Mouse (Mus musculus) stomach, embryonic 14.5 days (tissue): ENCODE results near the gene Iqsec1. TPM values are rescaled to one million over a fixed set of nuclear protein-coding genes. Genes with fewer than 3 reads are reported as not detected.
A peak's percentile ranks its signal among the peaks of the same experiment; 100 is the strongest.

Source experiments
- ATAC-seq: fragments of 200-750 bp; cut with Nextera tagmentation; 2 replicates; pipeline ENCODE4 v1.8.0; 2017; ENCODE audit warnings: low read depth, moderate TSS enrichment; ENCODE audit not compliant: insufficient number of reproducible peaks, insufficient read depth, low FRiP score
- H3K27ac ChIP-seq: fragments of 300-500 bp; sonication (generic); 2 replicates; pipeline ENCODE4 v1.5.1; 2014; ENCODE audit warnings: mild to moderate bottlenecking, low read length, moderate library complexity, mixed read lengths
- H3K27me3 ChIP-seq: fragments of 300-500 bp; sonication (generic); 2 replicates; pipeline ENCODE4 v1.6.1; 2014; ENCODE audit warnings: low read length, control low read depth, mixed read lengths; ENCODE audit not compliant: control insufficient read depth, insufficient read depth
- H3K36me3 ChIP-seq: fragments of 300-500 bp; sonication (generic); 2 replicates; pipeline ENCODE4 v1.6.1; 2014; ENCODE audit warnings: mild to moderate bottlenecking, control low read depth, low read length, moderate library complexity, mixed read lengths; ENCODE audit not compliant: control insufficient read depth, insufficient read depth
- H3K4me1 ChIP-seq: fragments of 300-500 bp; sonication (generic); 2 replicates; pipeline ENCODE4 v1.6.1; 2014; ENCODE audit warnings: low read length, control low read depth, mixed read lengths; ENCODE audit not compliant: control insufficient read depth, insufficient read depth
- H3K4me2 ChIP-seq: fragments of 300-500 bp; sonication (generic); replicated peaks from 2 replicates; pipeline ENCODE4 v1.6.1; 2014; ENCODE audit warnings: low read depth, low read length, control low read depth
- H3K4me3 ChIP-seq: fragments of 300-500 bp; sonication (generic); 2 replicates; pipeline ENCODE4 v1.5.1; 2014; ENCODE audit warnings: low read depth, low read length, control low read depth
- H3K9ac ChIP-seq: fragments of 300-500 bp; sonication (generic); replicated peaks from 2 replicates; pipeline ENCODE4 v1.6.1; 2014; ENCODE audit warnings: low read depth, mild to moderate bottlenecking, control low read depth, low read length, moderate library complexity, mixed read lengths
- H3K9me3 ChIP-seq: fragments of 300-500 bp; sonication (generic); 2 replicates; pipeline ENCODE4 v1.6.1; 2016; ENCODE audit warnings: low read depth, low read length, control low read depth; ENCODE audit not compliant: control insufficient read depth
- WGBS: fragments of 180-500 bp; shearing (Covaris S2); extraction: QIAGEN DNeasy Blood & Tissue Kit; methylation state at CpG from one replicate; pipeline ENCODE4 v1.1.7; 2014; 5-methylcytosine and 5-hydroxymethylcytosine counted together
- polyA plus RNA-seq: library from polyadenylated mRNA; unstranded; fragments of >200 nt; fragmentation: Nextera tagmentation; extraction: Ambion mirVana; gene quantifications from 2 replicates; pipeline ENCODE4 v1.2.1, GENCODE M21; 2014

The Iqsec1 gene
- polyA plus RNA-seq, 1 experiment from 2014 or later, result 16.0 TPM

DNA sequence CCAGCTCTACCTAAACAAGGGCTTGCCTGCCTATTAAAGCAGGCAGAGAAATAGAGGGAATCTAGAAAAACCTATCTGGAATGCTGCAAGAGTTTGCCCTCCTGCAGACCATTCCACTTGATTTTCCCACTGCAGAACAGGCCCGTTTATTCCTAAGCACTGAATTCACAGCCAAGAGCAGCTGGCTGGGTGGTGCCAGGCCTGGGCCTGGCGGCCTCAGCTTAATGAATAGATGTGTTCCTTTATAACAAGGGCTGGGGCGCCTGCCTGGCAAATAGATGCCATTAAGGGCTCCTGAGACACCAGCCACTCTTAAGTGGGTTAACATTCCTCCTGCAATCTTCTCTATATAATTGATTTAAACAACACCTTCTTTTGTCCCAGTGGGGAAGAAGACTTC, 265.5 kb downstream of the Iqsec1 start:
- Histone ChIP-seq H3K9ac (no peak overlapping the region), H3K4me3 (no peak overlapping the region), H3K36me3 (no peaks in the 10 kb centered on the region), H3K4me1 (peaks cover 19% of the 10 kb centered on the region; the same call in 1 of the 2 replicates), H3K4me2 (no peak overlapping the region), H3K27ac (no peak overlapping the region), H3K9me3 (no peaks in the 10 kb centered on the region), H3K27me3 (no peaks in the 10 kb centered on the region)
- ATAC-seq, result no peak
- 75% methylated on average over 3 of the region's 3 CpGs for WGBS

DNA sequence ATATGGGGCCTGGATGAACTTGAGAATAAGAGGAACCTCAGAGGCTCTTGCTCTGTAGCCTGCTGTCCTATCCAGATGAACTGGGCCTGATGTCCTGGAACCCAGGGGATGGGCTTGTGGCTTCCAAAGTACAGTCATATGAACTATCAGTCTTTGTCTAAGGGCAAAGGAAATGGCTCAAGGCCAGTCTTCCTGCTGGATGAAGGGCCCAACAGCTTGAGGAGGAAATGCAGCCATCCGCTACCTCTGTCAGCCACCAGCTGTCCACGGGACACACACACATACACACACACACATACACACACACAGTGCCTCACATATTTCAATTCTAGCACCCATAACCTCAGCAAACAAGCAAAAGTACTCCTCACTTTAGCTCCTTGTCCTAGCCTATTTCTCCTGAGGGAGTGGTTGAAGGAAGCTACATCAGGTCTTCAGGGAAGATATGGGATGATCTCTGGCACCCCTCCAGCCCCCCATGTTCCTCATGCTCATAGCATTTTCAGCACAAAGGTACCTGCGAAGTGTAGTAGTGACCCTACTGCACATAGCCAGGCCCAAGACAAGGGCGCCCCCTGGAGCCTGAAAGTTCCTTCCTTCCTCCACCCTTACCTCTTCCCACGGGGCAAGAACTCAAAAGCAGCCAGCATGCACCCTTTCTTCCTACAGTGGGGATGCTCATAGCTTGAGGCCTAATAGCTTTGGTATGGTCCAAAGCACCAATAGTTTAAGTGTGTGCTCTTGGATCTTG, 267.3 kb downstream of the Iqsec1 start:
- H3K4me3 ChIP-seq, result no peak overlapping the region
- no peak overlapping the region for H3K27ac ChIP-seq
- WGBS, result 63% methylated on average over 5 of the region's 5 CpGs
- H3K4me1 ChIP-seq, result peaks cover 10% of the 10 kb centered on the region; the same call in 1 of the 2 replicates
- no peak overlapping the region for H3K9ac ChIP-seq
- no peaks in the 10 kb centered on the region for H3K9me3 ChIP-seq
- no peaks in the 10 kb centered on the region for H3K36me3 ChIP-seq
- no peak overlapping the region for H3K4me2 ChIP-seq
- no peaks in the 10 kb centered on the region for H3K27me3 ChIP-seq
- no peak for ATAC-seq

- Histone ChIP-seq H3K4me3 (no peak overlapping the region), H3K9ac (no peak overlapping the region), H3K27ac (no peak overlapping the region), H3K4me1 (peaks cover 8% of the 10 kb centered on the region; the same call in 1 of the 2 replicates), H3K9me3 (no peaks in the 10 kb centered on the region), H3K4me2 (no peak overlapping the region), H3K36me3 (no peaks in the 10 kb centered on the region), H3K27me3 (no peaks in the 10 kb centered on the region)
- no peak for ATAC-seq
- WGBS, result 47% methylated on average over 3 of the region's 3 CpGs
These were observed 268.3 kb downstream of the Iqsec1 start for GRCm38 (mm10) chr6:90720201-90720600.

- H3K4me1 ChIP-seq, result peaks cover 12% of the 10 kb centered on the region
- no peak for ATAC-seq
- H3K36me3 ChIP-seq, result no peaks in the 10 kb centered on the region
- WGBS, result 84% methylated on average over 6 of the region's 6 CpGs
- H3K27ac ChIP-seq, result no peak overlapping the region
- H3K4me3 ChIP-seq, result no peak overlapping the region
- H3K27me3 ChIP-seq, result no peaks in the 10 kb centered on the region
- no peaks in the 10 kb centered on the region for H3K9me3 ChIP-seq
- H3K4me2 ChIP-seq, result no peak overlapping the region
- H3K9ac ChIP-seq, result no peak overlapping the region
These were observed 269.1 kb downstream of the Iqsec1 start for GRCm38 (mm10) chr6:90719402-90719801.

- WGBS, result 76% methylated on average over 3 of the region's 3 CpGs
- Histone ChIP-seq H3K9me3 (no peaks in the 10 kb centered on the region), H3K27ac (no peak overlapping the region), H3K4me2 (no peak overlapping the region), H3K27me3 (no peaks in the 10 kb centered on the region), H3K9ac (no peak overlapping the region), H3K4me1 (peaks cover 19% of the 10 kb centered on the region), H3K4me3 (no peak overlapping the region), H3K36me3 (no peaks in the 10 kb centered on the region)
- no peak for ATAC-seq
These were observed 270.0 kb downstream of the Iqsec1 start for GRCm38 (mm10) chr6:90718477-90718876.

- Histone ChIP-seq H3K9ac (no peak overlapping the region), H3K27ac (no peak overlapping the region), H3K4me2 (no peak overlapping the region), H3K36me3 (no peaks in the 10 kb centered on the region), H3K4me3 (no peak overlapping the region), H3K9me3 (no peaks in the 10 kb centered on the region), H3K4me1 (peaks cover 26% of the 10 kb centered on the region), H3K27me3 (no peaks in the 10 kb centered on the region)
- no peak for ATAC-seq
- WGBS, result 19% methylated on average over 1 of the region's 1 CpGs
These were observed 270.8 kb downstream of the Iqsec1 start for GRCm38 (mm10) chr6:90717711-90718110.

GRCm38 (mm10) chr6:90716853-90717252, 271.6 kb downstream of the Iqsec1 start:
- Histone ChIP-seq H3K9ac (no peak overlapping the region), H3K9me3 (no peaks in the 10 kb centered on the region), H3K4me1 (peaks cover 34% of the 10 kb centered on the region), H3K4me2 (peak overlapping the region; percentile 80), H3K4me3 (peak overlapping the region; percentile 83), H3K27ac (no peak overlapping the region), H3K27me3 (no peaks in the 10 kb centered on the region), H3K36me3 (no peaks in the 10 kb centered on the region)
- ATAC-seq, result no peak
- WGBS, result 40% methylated on average over 4 of the region's 4 CpGs

- no peaks in the 10 kb centered on the region for H3K36me3 ChIP-seq
- H3K27ac ChIP-seq, result peak overlapping the region; percentile 82
- H3K4me1 ChIP-seq, result peaks cover 41% of the 10 kb centered on the region
- H3K27me3 ChIP-seq, result no peaks in the 10 kb centered on the region
- peak overlapping the region; percentile 74 for H3K9ac ChIP-seq
- no peaks in the 10 kb centered on the region for H3K9me3 ChIP-seq
- H3K4me3 ChIP-seq, result peak overlapping the region; percentile 83
- ATAC-seq, result peak; percentile 84
- WGBS, result under 1% methylated on average over 48 of the region's 49 CpGs
- H3K4me2 ChIP-seq, result peak overlapping the region; percentile 80
These were observed 272.3 kb downstream of the Iqsec1 start for GRCm38 (mm10) chr6:90716066-90716704.
